Mouse (Mus musculus) lung, adult 2 months (tissue): ENCODE measurements around the gene Plekhh3.

ENCODE experiments used
- CTCF ChIP-seq: fragments of 200-500 bp; IDR thresholded peaks from 2 replicates; pipeline ENCODE4 v1.5.1; 2011; ENCODE audit warnings: mild to moderate bottlenecking, low read length, control low read depth; ENCODE audit not compliant: insufficient read depth
- POLR2A ChIP-seq: fragments of 200-500 bp; IDR thresholded peaks from 2 replicates; pipeline ENCODE4 v1.6.1; 2011; ENCODE audit warnings: low read depth, mild to moderate bottlenecking, control low read depth, low read length, borderline replicate concordance; ENCODE audit errors: extremely low read depth

DNA sequence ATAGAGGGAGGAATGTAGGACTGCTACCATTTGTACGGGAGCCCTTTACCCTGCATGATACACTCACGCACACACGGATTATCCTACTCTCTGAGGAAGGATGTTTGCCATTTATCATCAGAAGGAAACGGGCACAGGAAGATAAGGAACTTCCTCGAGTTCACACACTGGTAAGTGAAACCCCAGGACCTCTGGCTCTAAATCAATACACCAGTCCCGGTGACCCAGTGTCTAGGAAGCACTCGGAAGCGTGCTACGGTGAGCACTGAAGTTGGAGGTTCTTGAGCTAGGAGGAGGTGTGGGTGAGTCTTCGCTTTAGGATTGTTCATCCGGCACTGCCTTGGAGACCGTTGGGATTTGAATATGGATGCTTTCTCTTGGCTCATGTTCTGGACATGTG lies 38.1 kb downstream of the Plekhh3 start:
- no peak for TF ChIP-seq CTCF
- TF ChIP-seq POLR2A: no peak
